Mouse (Mus musculus) urinary bladder, postnatal 4 days (tissue): ENCODE measurements around the gene Pdlim7.

Experiments
- DNase-seq, 2 experiments: peaks; one replicate each; pipeline ENCODE4 v3.0.0; 2021 to 2022; ENCODE audit warnings: low spot score in 2 of 2

The Pdlim7 gene

DNA sequence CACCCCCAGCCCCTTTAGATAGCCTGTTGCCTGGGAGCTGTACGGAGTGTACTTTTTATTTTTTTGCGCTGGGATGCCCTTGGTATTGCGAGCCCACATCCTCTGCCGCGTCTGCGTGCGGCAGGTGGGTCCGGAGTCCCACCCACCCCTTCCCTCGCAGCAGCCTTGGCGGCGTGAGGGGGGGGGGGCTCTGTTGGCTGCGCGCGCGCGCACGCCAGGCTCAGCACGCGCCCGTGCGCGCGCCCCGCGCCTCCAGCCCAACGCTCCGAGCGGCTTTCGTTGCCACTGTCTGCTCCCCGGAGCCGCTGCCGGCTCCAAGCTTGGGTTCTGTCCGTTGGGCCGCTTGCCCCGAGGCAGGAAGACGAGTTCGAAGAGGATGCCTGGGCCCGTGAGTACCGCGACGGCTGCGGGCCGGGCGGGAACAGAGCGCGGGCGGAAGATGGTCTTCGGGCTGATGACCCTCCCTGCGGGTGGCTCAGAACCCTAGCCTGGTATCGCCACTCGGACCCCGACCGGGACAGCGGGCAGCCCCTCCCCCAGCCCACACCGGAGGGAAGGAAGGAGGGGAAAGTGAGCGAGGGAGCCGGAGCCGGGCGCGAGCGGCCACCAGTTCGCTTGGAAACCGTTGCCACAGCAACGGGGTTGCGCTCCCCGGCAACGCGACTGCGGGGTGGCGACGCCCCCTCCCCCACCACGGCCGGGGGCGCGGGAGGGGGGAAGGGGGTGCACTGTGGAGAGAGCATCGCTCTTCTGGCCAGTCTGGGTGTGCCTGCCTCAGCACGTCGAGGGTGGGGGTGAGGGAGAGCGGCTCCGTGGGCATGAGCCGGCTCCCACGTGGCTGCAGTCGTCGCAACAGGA lies 49.2 kb downstream of the Pdlim7 start, which contains the start of gene Prr7:
Gene Prr7 (plus strand): TSS at position 241 of the 858 bp plus-strand sequence.
- DNase-seq, result no peak

DNA sequence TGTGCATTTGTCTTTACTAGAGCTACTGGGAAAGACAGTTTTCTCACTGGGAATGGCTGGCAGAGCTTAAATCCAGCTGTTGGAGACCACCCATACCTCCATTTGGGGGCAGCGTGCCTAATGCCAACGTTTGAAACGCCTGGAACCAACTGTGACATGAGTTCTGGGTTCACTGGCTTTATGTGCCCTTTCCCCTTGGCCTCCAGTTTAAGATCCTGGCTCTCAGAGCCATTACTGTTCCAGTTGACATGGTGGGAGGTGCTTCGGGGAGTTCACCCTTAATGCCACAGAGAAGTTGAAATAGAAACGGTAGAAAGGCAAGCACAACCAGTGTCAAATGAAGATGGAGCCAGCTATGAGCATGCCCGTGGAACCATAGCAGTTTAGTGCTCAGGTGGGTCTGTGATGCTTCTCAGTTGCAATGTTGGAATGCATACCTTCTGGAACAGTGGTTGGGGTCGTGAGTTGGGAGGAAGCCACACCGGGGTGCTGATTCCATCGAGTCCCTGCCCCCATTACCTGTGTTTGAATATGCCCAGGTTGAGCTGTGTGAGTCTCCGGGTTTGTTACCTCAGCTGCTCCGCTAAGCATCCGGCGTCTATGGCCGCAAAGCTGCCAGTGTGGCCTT lies 50.0 kb downstream of the Pdlim7 start:
- no peak for DNase-seq

DNA sequence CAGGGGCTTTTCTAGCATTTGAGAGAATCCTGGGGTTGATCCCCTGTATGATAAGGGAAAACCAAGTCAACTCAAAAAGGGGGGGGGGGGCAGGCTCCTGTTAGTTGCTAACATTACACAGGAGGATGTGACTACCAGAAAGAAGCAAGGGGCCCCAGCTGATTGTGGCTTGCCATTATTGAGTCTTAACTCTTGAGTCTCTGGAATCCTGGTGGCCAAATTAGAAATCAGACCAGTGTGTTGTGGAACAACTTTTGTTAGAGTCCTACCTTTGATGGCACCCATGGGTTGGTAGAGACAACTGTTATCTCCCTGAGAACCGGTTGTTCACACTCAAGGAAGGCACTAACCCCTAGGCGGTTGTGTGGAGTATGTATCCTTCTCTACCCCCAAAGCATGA lies 50.5 kb downstream of the Pdlim7 start:
- DNase-seq, result no peak

DNA sequence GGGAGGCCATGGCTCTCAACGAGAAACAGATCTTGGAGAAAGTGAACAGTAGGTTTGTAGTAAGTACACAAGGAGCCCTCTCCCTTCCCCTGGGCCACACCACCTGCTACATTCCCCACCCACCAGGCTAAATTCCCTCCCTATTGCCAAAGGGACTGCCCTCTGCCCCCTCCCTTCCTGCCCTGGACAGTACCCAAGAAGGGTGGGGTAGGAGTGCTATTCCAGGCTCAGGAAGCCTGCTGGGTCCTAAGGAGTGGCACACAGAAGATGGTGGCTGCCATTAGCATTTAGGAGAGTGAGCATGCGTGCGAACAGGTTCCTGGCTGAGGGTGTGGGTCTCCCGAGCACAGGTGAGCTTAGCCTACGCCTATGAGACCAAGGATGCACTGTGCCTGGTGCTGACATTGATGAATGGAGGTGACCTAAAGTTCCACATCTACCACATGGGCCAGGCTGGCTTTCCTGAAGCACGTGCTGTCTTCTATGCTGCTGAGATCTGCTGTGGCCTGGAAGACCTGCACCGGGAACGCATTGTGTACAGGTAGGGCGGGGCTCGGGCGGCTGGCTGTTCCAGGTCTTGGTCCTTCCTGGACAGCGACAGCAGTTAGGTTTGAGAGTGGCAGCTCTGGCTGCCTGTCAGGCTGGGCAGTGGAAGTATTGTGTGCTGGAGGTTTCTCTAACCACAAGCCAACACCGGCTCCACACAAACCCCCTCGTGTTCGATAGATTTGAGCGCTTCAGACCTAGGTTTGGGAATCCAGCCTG lies 61.5 kb downstream of the Pdlim7 start:
- no peak for DNase-seq

DNA sequence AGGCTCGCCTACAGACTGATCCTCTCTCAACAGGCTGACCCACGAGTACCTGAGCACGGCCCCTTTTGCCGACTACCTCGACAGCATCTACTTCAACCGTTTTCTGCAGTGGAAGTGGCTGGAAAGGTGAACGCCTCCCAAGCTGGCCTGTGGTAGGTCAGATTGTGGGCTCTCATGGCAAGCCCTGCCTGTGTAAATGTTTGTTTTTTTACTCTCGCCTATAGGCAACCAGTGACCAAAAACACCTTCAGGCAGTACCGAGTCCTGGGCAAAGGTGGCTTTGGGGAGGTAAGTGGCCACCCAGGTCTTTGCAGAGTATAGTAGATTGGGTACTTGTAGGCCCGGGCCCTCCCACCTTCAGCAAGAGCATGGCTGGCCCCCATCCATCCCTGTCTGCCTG lies 62.2 kb downstream of the Pdlim7 start:
- DNase-seq, result no peak

DNA sequence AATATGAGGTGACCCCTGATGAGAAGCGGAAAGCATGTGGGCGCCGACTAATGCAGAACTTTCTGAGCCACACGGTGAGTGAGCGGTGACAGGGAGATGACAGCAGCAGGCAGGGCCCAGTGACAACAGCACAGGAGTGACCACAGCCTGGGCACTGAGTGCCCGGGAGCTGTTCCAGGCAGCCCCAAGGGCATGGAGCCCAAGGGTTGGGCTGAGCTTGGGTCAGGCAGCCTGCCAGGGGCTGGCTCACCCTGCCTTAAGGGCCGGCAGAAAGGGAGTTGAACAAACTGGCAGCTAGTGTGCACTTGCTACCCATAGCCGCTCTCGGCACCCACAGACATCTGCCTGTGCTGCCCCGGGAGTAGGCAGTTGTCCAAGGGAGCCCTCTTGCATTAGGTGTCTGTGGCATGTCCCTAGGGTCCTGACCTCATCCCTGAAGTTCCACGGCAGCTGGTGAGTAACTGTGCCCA lies 62.9 kb downstream of the Pdlim7 start:
- no peak for DNase-seq

DNA sequence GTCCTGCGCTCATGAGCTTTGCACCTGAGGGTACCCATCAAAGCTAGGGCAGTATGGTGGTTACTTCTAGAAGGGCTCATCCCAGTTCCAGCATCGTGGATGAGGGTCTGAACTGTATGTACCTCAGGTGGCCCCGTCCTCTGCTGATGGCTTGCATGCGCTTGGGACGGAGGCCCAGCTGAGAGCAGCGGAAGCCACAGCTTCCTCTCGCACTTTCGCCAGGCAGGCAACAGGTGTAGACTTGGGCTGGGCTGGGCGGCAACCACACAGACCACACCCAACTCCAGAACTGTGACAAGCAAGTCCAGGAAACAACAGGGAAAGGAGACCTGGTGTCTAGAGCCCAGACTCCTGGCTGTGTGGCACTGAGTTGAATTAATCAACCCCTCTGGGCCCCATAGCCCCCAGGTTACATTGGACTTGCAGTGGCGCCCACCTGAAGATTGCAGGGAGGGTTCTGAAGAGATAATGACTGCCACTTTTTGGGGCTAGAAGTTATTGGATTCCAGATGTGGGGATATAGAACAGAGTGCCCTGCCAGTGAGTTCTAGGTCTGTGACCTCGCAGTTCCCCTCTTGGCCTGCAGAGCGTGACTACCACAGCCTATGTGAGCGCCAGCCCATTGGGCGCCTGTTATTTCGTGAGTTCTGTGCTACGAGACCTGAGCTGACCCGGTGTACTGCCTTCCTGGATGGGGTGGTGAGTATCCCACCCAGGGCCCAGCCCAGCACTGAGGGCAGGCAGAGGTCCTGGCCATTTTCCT lies 63.6 kb downstream of the Pdlim7 start:
- DNase-seq, result no peak

DNA sequence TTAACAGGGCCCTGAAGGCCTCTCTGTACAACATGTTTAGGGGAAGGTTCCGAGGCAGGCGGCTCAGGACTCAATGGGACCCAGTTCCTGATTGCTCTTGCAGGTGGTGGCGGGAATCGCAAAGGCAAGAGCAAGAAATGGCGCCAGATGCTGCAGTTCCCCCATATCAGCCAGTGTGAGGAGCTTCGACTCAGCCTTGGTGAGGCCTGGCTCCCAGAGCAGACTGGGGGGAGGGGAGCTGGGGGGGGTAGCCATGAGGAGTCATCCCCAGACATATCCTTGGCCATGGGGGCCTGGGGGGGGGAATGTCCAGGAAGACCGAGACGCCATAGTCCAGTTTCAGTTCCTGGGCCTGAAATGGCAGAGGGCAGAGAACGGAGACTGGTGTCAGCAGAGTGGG lies 64.3 kb downstream of the Pdlim7 start:
- no peak for DNase-seq

DNA sequence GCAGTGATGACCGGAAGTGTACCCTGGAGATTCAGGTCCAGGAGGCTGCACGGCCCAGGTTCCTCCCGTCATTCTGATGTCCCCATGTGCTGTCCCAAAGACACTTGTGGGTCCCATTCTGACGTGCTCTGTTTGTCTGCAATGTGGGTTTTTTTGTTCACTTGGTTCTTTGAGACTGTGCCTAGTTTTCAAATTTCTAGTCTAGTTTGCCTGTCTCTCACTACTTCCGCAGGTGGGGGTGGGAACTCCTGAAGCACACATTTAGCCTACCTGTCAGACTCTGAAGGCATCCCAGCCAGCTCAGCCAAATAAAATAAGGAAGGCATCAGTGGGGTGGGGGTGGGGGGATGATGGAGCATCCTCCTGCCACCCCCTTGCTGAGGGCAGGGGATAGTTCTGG lies 65.3 kb downstream of the Pdlim7 start:
- no peak for DNase-seq

DNA sequence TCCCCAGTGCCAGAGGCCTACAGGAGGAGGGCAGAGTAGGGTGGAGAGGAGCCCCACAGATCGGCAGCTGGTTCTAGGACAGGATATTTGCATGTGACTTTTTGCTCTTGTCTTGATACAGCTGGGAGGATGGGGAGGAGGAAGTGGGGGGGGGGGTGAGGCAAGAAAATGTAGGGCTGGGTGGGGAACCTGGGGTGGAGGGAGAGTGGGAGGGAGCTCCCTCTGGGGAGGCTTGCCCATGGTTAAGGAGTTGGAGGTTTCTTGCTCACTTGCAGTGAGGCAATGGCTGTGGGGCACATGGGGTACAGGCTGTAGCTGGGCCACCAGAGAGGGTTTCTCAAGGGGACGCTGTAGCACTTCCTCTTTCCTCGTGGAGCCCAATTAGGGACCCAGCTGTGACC lies 65.9 kb downstream of the Pdlim7 start:
- no peak for DNase-seq

DNA sequence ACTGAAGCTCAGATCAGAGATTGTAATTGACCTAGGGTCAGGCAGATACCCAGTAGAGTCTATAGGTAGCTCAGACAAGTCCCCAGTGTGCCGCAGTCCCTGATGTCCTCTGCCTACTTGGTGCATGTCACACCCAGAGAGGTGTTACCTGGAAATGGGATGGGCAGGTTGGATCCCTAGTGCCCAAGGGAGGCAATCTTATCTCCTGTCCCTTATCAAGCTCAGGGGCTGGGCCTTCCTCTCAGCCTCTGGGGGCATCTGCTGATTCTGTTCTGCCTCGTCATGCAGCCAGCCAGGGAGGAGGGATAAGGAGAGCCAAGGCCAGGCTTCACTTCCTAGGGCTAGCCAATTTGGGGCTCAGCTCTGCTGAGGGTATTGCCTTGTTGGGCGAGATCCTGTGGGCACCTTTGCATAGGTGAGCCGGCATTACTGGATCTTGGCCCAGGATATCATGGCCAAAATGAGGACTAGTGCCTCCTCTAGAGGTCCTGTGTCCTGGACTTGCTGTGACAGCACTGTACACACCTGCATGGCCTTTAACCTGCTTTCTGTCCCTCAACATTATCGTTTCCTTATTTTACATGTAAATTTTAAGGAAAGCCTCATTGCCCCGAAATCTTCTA lies 66.9 kb downstream of the Pdlim7 start:
- no peak for DNase-seq
